Mouse (Mus musculus): Measurements from ENCODE around the gene Rhbdf1. TPM values are rescaled to one million over a fixed set of nuclear protein-coding genes. Genes with fewer than 3 reads are reported as not detected.

Gene Rhbdf1
- polyA plus RNA-seq (2021; fragmentation: Nextera tagmentation), result 1.9 and 4.5 TPM in 2 replicates
- long read RNA-seq, experiment 1, partial matches to known transcripts, result 3 of 20 reads
- long read RNA-seq, experiment 1, other reads (novel, unspliced or antisense), result 13 of 20 reads
- long read RNA-seq, experiment 2, partial matches to known transcripts, result 4 of 4 reads
- long read RNA-seq, experiment 2, other reads (novel, unspliced or antisense), result 0 of 4 reads

DNA sequence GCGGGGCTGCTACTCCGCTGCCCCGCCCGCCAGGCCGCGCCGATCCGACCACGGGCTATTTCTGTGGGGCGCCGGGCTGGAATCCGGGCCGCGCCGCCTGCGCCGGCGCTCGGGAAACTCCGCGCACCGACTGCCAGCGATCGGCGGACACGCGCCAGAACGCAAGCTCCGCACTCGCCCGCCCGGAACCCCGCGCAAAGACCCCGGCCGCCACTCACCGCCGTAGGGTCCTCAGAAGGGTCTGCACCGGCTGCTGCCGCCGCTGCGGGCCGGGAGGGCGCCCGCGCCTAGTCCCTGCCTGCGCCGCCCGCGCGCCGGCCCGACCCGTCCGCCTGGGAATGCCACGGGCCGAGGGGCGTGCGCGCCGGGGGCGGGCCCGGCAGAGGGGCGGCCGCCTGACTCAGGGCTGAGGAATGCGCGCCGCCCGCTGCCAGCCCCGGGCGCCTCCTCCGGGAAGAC, at the start of gene Rhbdf1:
Gene Rhbdf1, minus strand, starts transcription at position 350 of the 459 bp plus-strand sequence.

DNA sequence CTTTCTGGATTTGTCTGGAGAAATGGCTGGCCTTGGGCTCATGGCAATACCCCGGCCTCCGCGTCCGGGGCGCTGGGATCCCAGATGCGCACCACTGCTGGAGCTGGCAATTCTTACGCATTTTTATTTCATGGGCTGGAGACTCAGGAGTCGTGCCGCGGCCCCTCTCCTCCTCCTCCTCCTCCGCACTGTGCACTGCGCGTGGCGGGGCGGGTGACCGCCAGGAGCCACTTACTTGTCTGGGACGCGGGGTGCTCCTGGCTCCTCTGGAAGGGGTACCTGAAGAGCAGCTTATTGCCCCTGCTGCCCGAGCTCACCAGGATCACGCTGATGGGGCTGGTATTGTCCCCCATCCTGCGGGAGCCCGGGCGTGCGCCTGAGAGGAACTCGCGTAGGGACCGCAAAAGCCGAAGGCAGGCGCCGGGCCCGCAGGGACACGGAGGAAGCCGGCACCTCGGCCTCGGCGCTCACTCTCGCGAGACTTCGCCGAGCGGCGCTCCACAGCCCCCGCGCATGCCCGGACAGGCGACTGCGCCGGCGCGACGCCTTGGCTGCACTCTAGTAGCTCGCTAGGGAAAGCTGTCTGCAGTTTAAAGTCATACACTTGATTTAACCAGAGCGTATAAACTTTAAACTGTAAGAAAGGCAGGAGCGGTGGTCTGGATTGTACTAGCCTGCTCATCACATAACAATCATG, 45.2 kb upstream of the Rhbdf1 start, which contains the start of gene Nprl3:
Gene Nprl3, minus strand, starts transcription at position 520 of the 697 bp plus-strand sequence.

DNA sequence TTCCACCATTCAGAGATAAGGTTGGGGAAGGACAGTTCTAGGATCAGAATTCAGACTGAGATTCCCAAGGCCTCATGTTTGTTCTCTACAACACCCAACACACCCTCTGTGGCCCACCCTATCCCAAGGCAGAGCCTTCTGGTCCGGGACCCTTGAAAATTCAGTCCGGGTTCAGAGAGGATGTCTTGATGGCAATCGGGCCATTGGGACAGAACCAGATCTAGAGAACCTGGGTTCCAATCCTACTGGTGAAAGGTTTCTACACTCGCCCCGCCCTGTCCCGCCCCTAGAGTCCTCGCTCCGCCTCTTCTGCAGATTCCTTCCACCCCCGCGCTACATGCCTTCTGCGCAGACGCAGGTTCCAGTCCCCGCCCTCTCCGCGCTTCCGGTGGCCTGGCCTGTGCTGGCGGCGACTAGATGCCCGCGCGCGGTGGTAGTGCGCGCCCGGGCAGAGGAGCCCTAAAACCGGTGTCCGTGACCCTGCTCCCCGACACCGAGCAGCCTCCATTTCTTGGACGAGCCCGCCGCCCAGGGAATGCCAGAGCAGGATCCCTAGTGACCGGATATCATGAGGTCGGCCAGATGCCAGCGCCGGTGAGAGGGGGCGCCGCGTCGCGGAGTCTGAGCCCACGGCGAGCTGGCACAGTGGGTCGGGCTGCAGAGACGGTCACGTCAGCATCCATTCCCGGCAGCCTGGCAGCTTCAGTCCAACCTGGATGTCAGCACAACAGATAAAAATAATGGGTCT, 4.2 kb upstream of the Rhbdf1 start, which contains the start of gene Mpg:
Gene Mpg, plus strand, starts transcription at position 382 of the 748 bp plus-strand sequence.

DNA sequence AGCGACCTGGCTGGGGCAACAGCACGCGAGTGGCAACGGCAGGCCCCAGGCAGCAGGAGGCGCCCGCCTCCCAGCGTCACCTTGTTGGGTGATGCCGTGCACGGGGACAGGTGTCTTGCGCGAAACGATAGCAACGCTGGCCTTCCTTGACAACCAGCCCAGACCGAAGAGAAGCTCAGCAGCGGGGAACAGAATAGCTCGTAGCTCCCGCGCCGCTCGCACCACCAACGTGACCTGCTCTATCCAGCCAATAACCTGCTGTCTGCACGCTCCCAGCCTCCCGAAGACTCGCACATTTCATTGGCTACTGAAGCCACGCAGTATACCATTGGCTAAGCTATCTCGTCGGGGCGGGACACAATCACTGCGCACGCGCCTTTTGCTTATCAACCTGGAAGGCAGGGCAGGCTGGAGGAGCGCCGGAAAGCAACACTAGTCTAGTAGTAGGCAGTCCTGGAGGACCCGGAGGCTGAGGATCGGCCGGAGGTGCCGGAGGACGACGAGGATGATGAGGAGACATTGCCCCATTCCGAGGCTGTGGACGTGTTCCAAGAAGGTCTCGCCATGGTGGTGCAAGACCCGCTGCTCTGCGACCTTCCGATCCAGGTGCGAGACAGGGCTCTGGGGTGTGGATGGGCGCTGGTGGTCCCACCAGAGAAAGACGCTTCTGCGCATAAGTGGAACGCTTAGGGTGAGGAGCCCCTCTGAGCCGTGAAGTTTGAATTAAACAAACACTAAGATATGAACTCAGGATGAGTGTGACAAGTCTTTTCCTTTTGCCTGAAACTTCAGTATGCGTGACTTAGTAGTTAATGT, 16.8 kb downstream of the Rhbdf1 start, which contains the start of gene Snrnp25:
Gene Snrnp25, plus strand, starts transcription at position 358 of the 816 bp plus-strand sequence.

DNA sequence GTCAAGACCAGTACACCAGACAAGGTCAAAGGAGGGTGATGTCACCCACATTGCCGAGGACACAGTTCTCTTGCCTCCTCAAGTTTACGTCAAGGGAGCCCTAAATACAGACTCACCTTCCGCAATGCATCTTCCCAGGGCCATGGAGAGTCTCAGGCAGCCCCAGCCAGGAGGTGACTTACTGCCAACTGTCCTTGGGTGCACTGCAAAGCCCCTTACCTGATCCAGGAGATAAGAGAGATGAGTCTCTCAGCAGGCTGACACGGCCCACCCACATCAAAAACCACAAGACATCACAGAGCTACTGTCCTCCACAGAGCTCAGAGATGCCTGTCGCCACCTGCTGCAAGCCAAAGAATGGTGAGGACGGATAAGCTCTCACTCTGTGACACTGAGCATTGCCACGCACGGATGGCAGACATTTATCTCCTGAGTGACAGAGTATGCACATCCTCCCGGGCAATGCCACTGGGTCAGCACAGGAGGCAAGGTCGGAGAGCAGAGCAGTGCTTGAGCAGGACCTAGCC, 22.0 kb downstream of the Rhbdf1 start, which contains the start of gene Il9r:
Gene Il9r, minus strand, starts transcription at position 205 of the 527 bp plus-strand sequence.

Other genes with a start within 250 kb of the Rhbdf1 start
- 154 and 161 TPM in 2 replicates for gene Nsg2, start 221.8 kb downstream of the Rhbdf1 start, polyA plus RNA-seq (2021; fragmentation: Nextera tagmentation)
- gene Il9r, start 22.0 kb downstream of the Rhbdf1 start, polyA plus RNA-seq (2021; fragmentation: Nextera tagmentation), result not detected in 2 replicates
- 71.7 and 72.2 TPM in 2 replicates for gene Snrnp25, start 16.9 kb downstream of the Rhbdf1 start, polyA plus RNA-seq (2021; fragmentation: Nextera tagmentation)
- gene Mpg, start 4.2 kb upstream of the Rhbdf1 start, polyA plus RNA-seq (2021; fragmentation: Nextera tagmentation), result 18.0 and 19.3 TPM in 2 replicates
- 40.5 and 44.3 TPM in 2 replicates for gene Nprl3, start 45.4 kb upstream of the Rhbdf1 start, polyA plus RNA-seq (2021; fragmentation: Nextera tagmentation)
- gene Hba-x, start 54.1 kb upstream of the Rhbdf1 start, polyA plus RNA-seq (2021; fragmentation: Nextera tagmentation), result not detected in 2 replicates
- 7.7 and 17.6 TPM in 2 replicates for gene Hba-a1, start 61.2 kb upstream of the Rhbdf1 start, polyA plus RNA-seq (2021; fragmentation: Nextera tagmentation)
- 0.65 TPM in 1 of 2 replicates, not detected in the other for gene Hbq1b, start 64.7 kb upstream of the Rhbdf1 start, polyA plus RNA-seq (2021; fragmentation: Nextera tagmentation)
- gene Hba-a2, start 74.2 kb upstream of the Rhbdf1 start, polyA plus RNA-seq (2021; fragmentation: Nextera tagmentation), result 17.7 and 48.7 TPM in 2 replicates
- gene Hbq1a, start 77.8 kb upstream of the Rhbdf1 start, polyA plus RNA-seq (2021; fragmentation: Nextera tagmentation), result 1.4 and 2.0 TPM in 2 replicates
- 1.2 and 2.1 TPM in 2 replicates for gene Sh3pxd2b, start 125.5 kb upstream of the Rhbdf1 start, polyA plus RNA-seq (2021; fragmentation: Nextera tagmentation)
- gene Ubtd2, start 233.1 kb upstream of the Rhbdf1 start, polyA plus RNA-seq (2021; fragmentation: Nextera tagmentation), result 7.5 and 10.9 TPM in 2 replicates

All from left cerebral cortex, adult 6 months (tissue).